In the genomic region with DNA sequence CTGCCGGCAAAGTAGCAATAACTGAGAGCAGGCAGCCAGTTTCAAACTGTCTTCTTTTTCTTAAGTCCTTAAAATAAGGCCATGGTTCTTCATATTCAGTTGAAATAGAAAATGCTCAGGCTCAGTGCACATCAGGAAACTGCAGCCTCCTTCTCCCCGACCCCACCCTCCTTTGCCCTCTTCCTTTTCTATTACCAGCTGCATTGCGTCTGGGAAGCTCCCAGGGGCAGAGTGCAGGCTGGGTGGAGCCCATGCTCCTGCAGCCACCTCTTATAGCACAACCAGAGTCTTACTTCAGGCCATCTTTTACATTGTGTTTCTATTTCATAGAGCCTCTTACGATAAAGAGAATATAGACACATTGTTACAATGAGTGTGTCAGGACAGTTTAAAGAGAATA, we compare ENCODE assay signal across 20 mouse cellular contexts.
DNase-seq lines count a peak whose midpoint lies in the region; ATAC-seq lines count a peak whose summit lies in the region.
"Had no signal": no experiment of that assay in that cellular context is flagged by ENCODE, and none has a peak within 500 bp of the region (broad histone marks: within the 10 kb centered on the region; RNA-seq: fewer than 3 reads in every experiment).

No protein-coding gene starts in this region.

- H3K4me1 ChIP-seq in kidney, embryonic 16.5 days (ENCODE audit: insufficient read depth, low read length) = 0 out of 2 replicates have a peak, but pooled peaks cover 5% of the 10 kb centered on the region
- 0 out of 2 replicates have a peak, but pooled peaks cover 9% of the 10 kb centered on the region for H3K4me1 ChIP-seq in kidney, embryonic 15.5 days
- H3K4me1 ChIP-seq in midbrain, embryonic 15.5 days = 0 out of 2 replicates have a peak, but pooled peaks cover 2% of the 10 kb centered on the region
- peaks cover 2% of the 10 kb centered on the region; the same call in 1 of the 2 replicates for H3K4me1 ChIP-seq in midbrain, embryonic 13.5 days (replicated peaks)
- peaks cover 31% of the 10 kb centered on the region for H3K4me1 ChIP-seq in limb, embryonic 12.5 days (replicated peaks)
- no peaks in the 10 kb centered on the region for H3K4me1 ChIP-seq in heart, embryonic 11.5 days (ENCODE audit: control insufficient read depth, insufficient read depth, low read length)
- H3K4me1 ChIP-seq: forebrain, embryonic 15.5 days had no signal

- H3K27ac ChIP-seq in kidney, embryonic 16.5 days (ENCODE audit: low read length) = no peak overlapping the region
- no peak overlapping the region for H3K27ac ChIP-seq in kidney, embryonic 15.5 days
- 0 out of 2 replicates have a peak overlapping the region, but pooled peaks have one; percentile 17 for H3K27ac ChIP-seq in midbrain, embryonic 15.5 days
- H3K27ac ChIP-seq in midbrain, embryonic 13.5 days = no peak overlapping the region; the same call in 1 of the 2 replicates
- H3K27ac ChIP-seq in limb, embryonic 12.5 days = 0 out of 2 replicates have a peak overlapping the region, but pooled peaks have one; percentile 50
- H3K27ac ChIP-seq in heart, embryonic 11.5 days (ENCODE audit: low read depth, low read length) = no peak overlapping the region
- H3K27ac ChIP-seq: embryonic facial prominence, embryonic 12.5 days; forebrain, embryonic 15.5 days; heart, embryonic 15.5 days; hindbrain, embryonic 13.5 days had no signal

- DNase-seq in layer of hippocampus, adult 18-20 months (ENCODE audit: low spot score in 2 of 2) = no peak
- DNase-seq: adrenal gland, adult 2 months; adrenal gland, postnatal 25 days; cerebellum, adult 18-20 months; cerebellum, adult 9-11 months; embryo, embryonic 11 days; gastrocnemius, postnatal 36 days; heart, adult 11 months; heart, postnatal 14 days had no signal

- no peak overlapping the region for H3K4me2 ChIP-seq in kidney, embryonic 16.5 days (replicated peaks; ENCODE audit: low read depth, low read length)
- H3K4me2 ChIP-seq in kidney, embryonic 15.5 days = no peak overlapping the region
- H3K4me2 ChIP-seq in midbrain, embryonic 15.5 days = no peak overlapping the region
- H3K4me2 ChIP-seq in midbrain, embryonic 13.5 days (replicated peaks) = no peak overlapping the region
- H3K4me2 ChIP-seq in limb, embryonic 12.5 days = no peak overlapping the region
- no peak overlapping the region for H3K4me2 ChIP-seq in heart, embryonic 11.5 days
- H3K4me2 ChIP-seq: embryonic facial prominence, embryonic 12.5 days; forebrain, embryonic 15.5 days; heart, embryonic 15.5 days; hindbrain, embryonic 13.5 days had no signal

- no peaks in the 10 kb centered on the region for H3K36me3 ChIP-seq in kidney, embryonic 16.5 days (ENCODE audit: insufficient read depth, low read length)
- no peaks in the 10 kb centered on the region for H3K36me3 ChIP-seq in kidney, embryonic 15.5 days
- H3K36me3 ChIP-seq in midbrain, embryonic 15.5 days (replicated peaks) = no peaks in the 10 kb centered on the region
- no peaks in the 10 kb centered on the region for H3K36me3 ChIP-seq in midbrain, embryonic 13.5 days
- H3K36me3 ChIP-seq in limb, embryonic 12.5 days = no peaks in the 10 kb centered on the region
- H3K36me3 ChIP-seq in heart, embryonic 11.5 days (ENCODE audit: control insufficient read depth, insufficient read depth, low read length) = no peaks in the 10 kb centered on the region
- H3K36me3 ChIP-seq: embryonic facial prominence, embryonic 12.5 days; forebrain, embryonic 15.5 days; heart, embryonic 15.5 days; hindbrain, embryonic 13.5 days had no signal

- H3K4me3 ChIP-seq in kidney, embryonic 16.5 days (ENCODE audit: low read length) = no peak overlapping the region
- H3K4me3 ChIP-seq in kidney, embryonic 15.5 days (replicated peaks) = no peak overlapping the region
- no peak overlapping the region for H3K4me3 ChIP-seq in midbrain, embryonic 15.5 days
- no peak overlapping the region for H3K4me3 ChIP-seq in midbrain, embryonic 13.5 days (replicated peaks)
- H3K4me3 ChIP-seq in limb, embryonic 12.5 days (replicated peaks) = no peak overlapping the region
- no peak overlapping the region for H3K4me3 ChIP-seq in heart, embryonic 11.5 days (ENCODE audit: low read depth, low read length)
- H3K4me3 ChIP-seq: embryonic facial prominence, embryonic 12.5 days; forebrain, embryonic 15.5 days; heart, embryonic 15.5 days; hindbrain, embryonic 13.5 days had no signal

- no peaks in the 10 kb centered on the region for H3K9me3 ChIP-seq in kidney, embryonic 16.5 days (ENCODE audit: low read length)
- no peaks in the 10 kb centered on the region for H3K9me3 ChIP-seq in kidney, embryonic 15.5 days (replicated peaks)
- H3K9me3 ChIP-seq in midbrain, embryonic 15.5 days = no peaks in the 10 kb centered on the region
- H3K9me3 ChIP-seq in midbrain, embryonic 13.5 days = no peaks in the 10 kb centered on the region
- H3K9me3 ChIP-seq in limb, embryonic 12.5 days = no peaks in the 10 kb centered on the region
- H3K9me3 ChIP-seq in heart, embryonic 11.5 days (replicated peaks; ENCODE audit: control insufficient read depth, low read length) = no peaks in the 10 kb centered on the region
- H3K9me3 ChIP-seq: embryonic facial prominence, embryonic 12.5 days; forebrain, embryonic 15.5 days; heart, embryonic 15.5 days; hindbrain, embryonic 13.5 days had no signal

- no peaks in the 10 kb centered on the region for H3K27me3 ChIP-seq in kidney, embryonic 16.5 days (ENCODE audit: insufficient read depth, low read length)
- no peaks in the 10 kb centered on the region for H3K27me3 ChIP-seq in kidney, embryonic 15.5 days
- H3K27me3 ChIP-seq in midbrain, embryonic 15.5 days (replicated peaks) = no peaks in the 10 kb centered on the region
- H3K27me3 ChIP-seq in midbrain, embryonic 13.5 days = no peaks in the 10 kb centered on the region
- H3K27me3 ChIP-seq in limb, embryonic 12.5 days = no peaks in the 10 kb centered on the region
- no peaks in the 10 kb centered on the region for H3K27me3 ChIP-seq in heart, embryonic 11.5 days (ENCODE audit: control insufficient read depth, insufficient read depth, low read length)
- H3K27me3 ChIP-seq: embryonic facial prominence, embryonic 12.5 days; forebrain, embryonic 15.5 days; heart, embryonic 15.5 days; hindbrain, embryonic 13.5 days had no signal

- WGBS in kidney, embryonic 16.5 days = 40% methylated on average over 4 of the region's 4 CpGs
- 41% methylated on average over 4 of the region's 4 CpGs for WGBS in kidney, embryonic 15.5 days
- WGBS in midbrain, embryonic 15.5 days = 55% methylated on average over 4 of the region's 4 CpGs
- WGBS in midbrain, embryonic 13.5 days = 50% methylated on average over 4 of the region's 4 CpGs
- WGBS in limb, embryonic 12.5 days = 31% methylated on average over 4 of the region's 4 CpGs
- 56% methylated on average over 4 of the region's 4 CpGs for WGBS in heart, embryonic 11.5 days (ENCODE audit: insufficient replicate concordance)

- H3K9ac ChIP-seq in kidney, embryonic 16.5 days (replicated peaks; ENCODE audit: low read length) = no peak overlapping the region
- no peak overlapping the region for H3K9ac ChIP-seq in kidney, embryonic 15.5 days
- no peak overlapping the region for H3K9ac ChIP-seq in midbrain, embryonic 15.5 days
- H3K9ac ChIP-seq in midbrain, embryonic 13.5 days (replicated peaks) = no peak overlapping the region
- H3K9ac ChIP-seq in limb, embryonic 12.5 days (replicated peaks) = no peak overlapping the region
- H3K9ac ChIP-seq in heart, embryonic 11.5 days (ENCODE audit: low read depth, low read length) = no peak overlapping the region
- H3K9ac ChIP-seq: embryonic facial prominence, embryonic 12.5 days; forebrain, embryonic 15.5 days; heart, embryonic 15.5 days; hindbrain, embryonic 13.5 days had no signal

- peak; percentile 70; the same call in 1 of the 2 replicates for ATAC-seq in kidney, embryonic 16.5 days (ENCODE audit: low FRiP score, low TSS enrichment)
- no peak; the same call in 1 of the 2 replicates for ATAC-seq in kidney, embryonic 15.5 days (replicated peaks; ENCODE audit: low FRiP score)
- ATAC-seq in midbrain, embryonic 15.5 days (replicated peaks) = no peak
- no peak for ATAC-seq in midbrain, embryonic 13.5 days
- peak; percentile 72 for ATAC-seq in common myeloid progenitor, adult 5-6 weeks (replicated peaks; ENCODE audit: low read depth, poor library complexity, severe bottlenecking)
- no peak for ATAC-seq in limb, embryonic 12.5 days (ENCODE audit: insufficient number of reproducible peaks, insufficient read depth, low FRiP score, low TSS enrichment, low read depth)
- no peak for ATAC-seq in heart, embryonic 11.5 days (replicated peaks; ENCODE audit: insufficient number of reproducible peaks, low FRiP score, low TSS enrichment)
- ATAC-seq: forebrain, embryonic 15.5 days had no signal

Comparison
In these comparisons a context has a peak if more than half of its experiments do, and no peak if none do; other contexts are left out.
1. ATAC-seq: peak in kidney, embryonic 16.5 days (single experiment) and common myeloid progenitor, adult 5-6 weeks (single experiment); none in kidney, embryonic 15.5 days (single experiment), midbrain, embryonic 15.5 days (single experiment), midbrain, embryonic 13.5 days (single experiment), limb, embryonic 12.5 days (single experiment) and heart, embryonic 11.5 days (single experiment).
2. H3K27ac ChIP-seq: peak in midbrain, embryonic 15.5 days (single experiment) and limb, embryonic 12.5 days (single experiment); none in kidney, embryonic 16.5 days (single experiment), kidney, embryonic 15.5 days (single experiment), midbrain, embryonic 13.5 days (single experiment) and heart, embryonic 11.5 days (single experiment).